Mouse (Mus musculus): Measurements from ENCODE around the gene Pced1b.

The Pced1b gene

GRCm38 (mm10) chr15:97387793-97388192, 140.9 kb downstream of the Pced1b start:
- Histone ChIP-seq H3K9me3 (ENCODE audit: low read length) (no peaks in the 10 kb centered on the region), H3K36me3 (ENCODE audit: insufficient read depth, low read length) (peaks cover 61% of the 10 kb centered on the region), H3K4me1 (replicated peaks; ENCODE audit: low read depth, low read length) (peaks cover 88% of the 10 kb centered on the region), H3K4me3 (replicated peaks; ENCODE audit: low read length) (no peak overlapping the region), H3K27me3 (ENCODE audit: insufficient read depth, low read length) (no peaks in the 10 kb centered on the region)
- TF ChIP-seq NANOG (IDR thresholded peaks at IDR 0.05; ENCODE audit: borderline replicate concordance, low read length) (no peak), CTCF (conservative IDR thresholded peaks at IDR 0.05; ENCODE audit: low read length) (no peak), POU5F1 (IDR thresholded peaks at IDR 0.05; ENCODE audit: borderline replicate concordance, low read length) (no peak)

GRCm38 (mm10) chr15:97389577-97389976, 142.7 kb downstream of the Pced1b start:
- H3K36me3 ChIP-seq (ENCODE audit: insufficient read depth, low read length): peaks cover 48% of the 10 kb centered on the region
- TF ChIP-seq POU5F1 (IDR thresholded peaks at IDR 0.05; ENCODE audit: borderline replicate concordance, low read length) (no peak), CTCF (conservative IDR thresholded peaks at IDR 0.05; ENCODE audit: low read length) (no peak), NANOG (IDR thresholded peaks at IDR 0.05; ENCODE audit: borderline replicate concordance, low read length) (no peak)
- H3K4me3 ChIP-seq (replicated peaks; ENCODE audit: low read length): no peak overlapping the region
- no peaks in the 10 kb centered on the region for H3K27me3 ChIP-seq (ENCODE audit: insufficient read depth, low read length)
- no peaks in the 10 kb centered on the region for H3K9me3 ChIP-seq (ENCODE audit: low read length)
- peaks cover 86% of the 10 kb centered on the region for H3K4me1 ChIP-seq (replicated peaks; ENCODE audit: low read depth, low read length)

- H3K9me3 ChIP-seq (ENCODE audit: low read length): no peaks in the 10 kb centered on the region
- TF ChIP-seq NANOG (IDR thresholded peaks at IDR 0.05; ENCODE audit: borderline replicate concordance, low read length) (no peak), CTCF (conservative IDR thresholded peaks at IDR 0.05; ENCODE audit: low read length) (no peak)
- H3K4me1 ChIP-seq (replicated peaks; ENCODE audit: low read depth, low read length): peaks cover 86% of the 10 kb centered on the region
- no peak overlapping the region for H3K4me3 ChIP-seq (replicated peaks; ENCODE audit: low read length)
- no peaks in the 10 kb centered on the region for H3K27me3 ChIP-seq (ENCODE audit: insufficient read depth, low read length)
- H3K36me3 ChIP-seq (ENCODE audit: insufficient read depth, low read length): peaks cover 38% of the 10 kb centered on the region
Measured at GRCm38 (mm10) chr15:97390778-97391177, 143.9 kb downstream of the Pced1b start.

- TF ChIP-seq NANOG (IDR thresholded peaks at IDR 0.05; ENCODE audit: borderline replicate concordance, low read length) (no peak), CTCF (conservative IDR thresholded peaks at IDR 0.05; ENCODE audit: low read length) (no peak), POU5F1 (IDR thresholded peaks at IDR 0.05; ENCODE audit: borderline replicate concordance, low read length) (no peak)
- peaks cover 86% of the 10 kb centered on the region for H3K4me1 ChIP-seq (replicated peaks; ENCODE audit: low read depth, low read length)
- peaks cover 31% of the 10 kb centered on the region for H3K36me3 ChIP-seq (ENCODE audit: insufficient read depth, low read length)
- H3K9me3 ChIP-seq (ENCODE audit: low read length): no peaks in the 10 kb centered on the region
- no peaks in the 10 kb centered on the region for H3K27me3 ChIP-seq (ENCODE audit: insufficient read depth, low read length)
- H3K4me3 ChIP-seq (replicated peaks; ENCODE audit: low read length): no peak overlapping the region
Measured at GRCm38 (mm10) chr15:97391436-97391835, 144.5 kb downstream of the Pced1b start.

- Histone ChIP-seq H3K27me3 (ENCODE audit: insufficient read depth, low read length) (no peaks in the 10 kb centered on the region), H3K9me3 (ENCODE audit: low read length) (peaks cover 6% of the 10 kb centered on the region; the same call in 1 of the 2 replicates), H3K4me3 (replicated peaks; ENCODE audit: low read length) (peak overlapping the region; percentile 54), H3K4me1 (replicated peaks; ENCODE audit: low read depth, low read length) (peaks cover 63% of the 10 kb centered on the region), H3K36me3 (ENCODE audit: insufficient read depth, low read length) (peaks cover 8% of the 10 kb centered on the region; the same call in 1 of the 2 replicates)
- TF ChIP-seq NANOG (IDR thresholded peaks at IDR 0.05; ENCODE audit: borderline replicate concordance, low read length): no peak
- TF ChIP-seq CTCF (conservative IDR thresholded peaks at IDR 0.05; ENCODE audit: low read length): no peak
- no peak for TF ChIP-seq POU5F1 (IDR thresholded peaks at IDR 0.05; ENCODE audit: borderline replicate concordance, low read length)
Measured at GRCm38 (mm10) chr15:97394561-97394960, 147.7 kb downstream of the Pced1b start.

GRCm38 (mm10) chr15:97396586-97397299, 149.8 kb downstream of the Pced1b start:
- Histone ChIP-seq H3K27me3 (ENCODE audit: insufficient read depth, low read length) (no peaks in the 10 kb centered on the region), H3K9me3 (ENCODE audit: low read length) (peaks cover 6% of the 10 kb centered on the region; the same call in 1 of the 2 replicates), H3K4me3 (replicated peaks; ENCODE audit: low read length) (no peak overlapping the region), H3K36me3 (ENCODE audit: insufficient read depth, low read length) (no peaks in the 10 kb centered on the region), H3K4me1 (replicated peaks; ENCODE audit: low read depth, low read length) (peaks cover 42% of the 10 kb centered on the region)
- TF ChIP-seq NANOG (IDR thresholded peaks at IDR 0.05; ENCODE audit: borderline replicate concordance, low read length) (peak; percentile 68; the same call in 1 of the 2 replicates), POU5F1 (IDR thresholded peaks at IDR 0.05; ENCODE audit: borderline replicate concordance, low read length) (no peak), CTCF (conservative IDR thresholded peaks at IDR 0.05; ENCODE audit: low read length) (no peak)

GRCm38 (mm10) chr15:97397793-97398192, 150.9 kb downstream of the Pced1b start:
- no peaks in the 10 kb centered on the region for H3K27me3 ChIP-seq (ENCODE audit: insufficient read depth, low read length)
- H3K4me1 ChIP-seq (replicated peaks; ENCODE audit: low read depth, low read length): peaks cover 44% of the 10 kb centered on the region
- no peak overlapping the region for H3K4me3 ChIP-seq (replicated peaks; ENCODE audit: low read length)
- H3K36me3 ChIP-seq (ENCODE audit: insufficient read depth, low read length): no peaks in the 10 kb centered on the region
- peaks cover 6% of the 10 kb centered on the region; the same call in 1 of the 2 replicates for H3K9me3 ChIP-seq (ENCODE audit: low read length)
- TF ChIP-seq NANOG (IDR thresholded peaks at IDR 0.05; ENCODE audit: borderline replicate concordance, low read length) (no peak), CTCF (conservative IDR thresholded peaks at IDR 0.05; ENCODE audit: low read length) (no peak), POU5F1 (IDR thresholded peaks at IDR 0.05; ENCODE audit: borderline replicate concordance, low read length) (no peak)

GRCm38 (mm10) chr15:97400866-97401265, 154.0 kb downstream of the Pced1b start:
- Histone ChIP-seq H3K4me3 (replicated peaks; ENCODE audit: low read length) (no peak overlapping the region), H3K4me1 (replicated peaks; ENCODE audit: low read depth, low read length) (peaks cover 34% of the 10 kb centered on the region), H3K36me3 (ENCODE audit: insufficient read depth, low read length) (no peaks in the 10 kb centered on the region), H3K27me3 (ENCODE audit: insufficient read depth, low read length) (no peaks in the 10 kb centered on the region), H3K9me3 (ENCODE audit: low read length) (peaks cover 6% of the 10 kb centered on the region; the same call in 1 of the 2 replicates)
- no peak for TF ChIP-seq NANOG (IDR thresholded peaks at IDR 0.05; ENCODE audit: borderline replicate concordance, low read length)
- TF ChIP-seq CTCF (conservative IDR thresholded peaks at IDR 0.05; ENCODE audit: low read length): no peak
- no peak for TF ChIP-seq POU5F1 (IDR thresholded peaks at IDR 0.05; ENCODE audit: borderline replicate concordance, low read length)
